Mouse (Mus musculus) ES-E14 (cell line): ENCODE data around the gene Sec14l2. TPM values are rescaled to one million over a fixed set of nuclear protein-coding genes. Genes with fewer than 3 reads are reported as not detected.
A peak's percentile ranks its signal among the peaks of the same experiment; 100 is the strongest.

Experiments used
- DNase-seq: peaks from one replicate; pipeline ENCODE4 v3.0.0-alpha.2; 2013; ENCODE audit warnings: low read depth, low spot score
- H3K27ac ChIP-seq: 2 replicates; pipeline ENCODE4 v1.5.1; 2012; ENCODE audit warnings: low read depth, mild to moderate bottlenecking, low read length, moderate library complexity, mixed read lengths; ENCODE audit not compliant: poor library complexity, insufficient read depth, severe bottlenecking
- H3K36me3 ChIP-seq: 2 replicates; pipeline ENCODE4 v1.6.1; 2012; ENCODE audit warnings: mild to moderate bottlenecking, low read length, moderate library complexity, mixed read lengths; ENCODE audit not compliant: control insufficient read depth, poor library complexity, insufficient read depth, severe bottlenecking
- H3K4me1 ChIP-seq, 2 experiments: fragments of 150-350 bp in 1 of 2; sonication (generic) in 1 of 2; 2 replicates each; pipeline ENCODE4 v1.6.1; 2012; ENCODE audit warnings: low read length in 2 of 2, mild to moderate bottlenecking in 1 of 2, mixed read lengths in 1 of 2; ENCODE audit not compliant: control insufficient read depth in 2 of 2, insufficient read depth in 2 of 2, poor library complexity in 1 of 2
- H3K4me3 ChIP-seq, 2 experiments: fragments of 150-350 bp in 1 of 2; sonication (generic) in 1 of 2; 2 replicates each; pipeline ENCODE4 v1.5.1; 2012; ENCODE audit warnings: low read length in 2 of 2, low read depth in 1 of 2, mild to moderate bottlenecking in 1 of 2, mixed read lengths in 1 of 2; ENCODE audit not compliant: insufficient read depth in 1 of 2, poor library complexity in 1 of 2, severe bottlenecking in 1 of 2
- H3K9ac ChIP-seq: 2 replicates; pipeline ENCODE4 v1.6.1; 2012; ENCODE audit warnings: low read depth, mild to moderate bottlenecking, low read length, mixed read lengths; ENCODE audit not compliant: poor library complexity, insufficient read depth, severe bottlenecking
- H3K9me3 ChIP-seq: fragments of 150-350 bp; sonication (generic); 2 replicates; pipeline ENCODE4 v1.6.1; 2012; ENCODE audit warnings: low read depth, mild to moderate bottlenecking, low read length; ENCODE audit not compliant: control insufficient read depth, insufficient read depth
- CHD2 ChIP-seq: IDR thresholded peaks from 2 replicates; pipeline ENCODE4 v1.6.1; 2014; ENCODE audit warnings: mild to moderate bottlenecking, low read depth, low read length, inconsistent platforms
- HCFC1 ChIP-seq: IDR thresholded peaks from 2 replicates; pipeline ENCODE4 v1.6.1; 2012; ENCODE audit warnings: low read length, inconsistent platforms, borderline replicate concordance; ENCODE audit not compliant: insufficient read depth
- MAFK ChIP-seq: IDR thresholded peaks from 2 replicates; pipeline ENCODE4 v1.6.1; 2014; ENCODE audit warnings: mild to moderate bottlenecking, low read depth, low read length, inconsistent platforms; ENCODE audit not compliant: insufficient read depth
- ZC3H11A ChIP-seq: IDR thresholded peaks from 2 replicates; pipeline ENCODE4 v1.6.1; 2012; ENCODE audit warnings: low read depth, mild to moderate bottlenecking, inconsistent platforms, low read length, borderline replicate concordance
- ZNF384 ChIP-seq: IDR thresholded peaks from 2 replicates; pipeline ENCODE4 v1.6.1; 2012; ENCODE audit warnings: low read depth, low read length, inconsistent platforms
- in situ Hi-C, 2 experiments: fragments of 600-800 bp; cut with MboI; formaldehyde crosslinking; loops; one replicate each; pipeline ENCODE4 v1.15.1; 2025; ENCODE audit warnings: low sequenced_read_pairs in 2 of 2, inconsistent platforms in 1 of 2; ENCODE audit not compliant: unreplicated experiment in 2 of 2
- total RNA-seq: library from RNA; depleted of rRNA; stranded (reverse); fragments of 300-350 nt; gene quantifications from 2 replicates; pipeline ENCODE4 v1.2.3, GENCODE M21; 2012

Sec14l2 gene
- total RNA-seq, 1 experiment: 7.9 TPM

GRCm38 (mm10) chr11:4086246-4086645 is 37.0 kb downstream of the Sec14l2 start:
- H3K36me3 ChIP-seq: no peaks in the 10 kb centered on the region
- no peaks in the 10 kb centered on the region for H3K9me3 ChIP-seq
- H3K9ac ChIP-seq: no peak overlapping the region
- TF ChIP-seq MAFK (no peak), HCFC1 (no peak), CHD2 (no peak), ZNF384 (no peak), ZC3H11A (no peak)
- in situ Hi-C loops: no loop called here
- no peak for DNase-seq
- no peak overlapping the region for H3K27ac ChIP-seq
- H3K4me1 ChIP-seq: no peaks in the 10 kb centered on the region
- H3K4me3 ChIP-seq: no peak overlapping the region

GRCm38 (mm10) chr11:4083316-4084078 is 39.7 kb downstream of the Sec14l2 start:
- H3K36me3 ChIP-seq: no peaks in the 10 kb centered on the region
- TF ChIP-seq ZC3H11A (peak; percentile 77; the same call in 1 of the 2 replicates), CHD2 (no peak), MAFK (no peak)
- in situ Hi-C loops: loop anchor here in 1 of 2 experiments (5.0 kb wide), 1 partner anchor 76 kb away; no protein-coding TSS in a partner anchor
- no peaks in the 10 kb centered on the region for H3K4me1 ChIP-seq
- H3K4me3 ChIP-seq: no peak overlapping the region
- no peak overlapping the region for H3K27ac ChIP-seq
- H3K9me3 ChIP-seq: no peaks in the 10 kb centered on the region
- H3K9ac ChIP-seq: no peak overlapping the region
- peak; percentile 62 for DNase-seq

- TF ChIP-seq ZC3H11A (peak; percentile 78; the same call in 1 of the 2 replicates), MAFK (no peak)
- in situ Hi-C loops: loop anchor here in 1 of 2 experiments (5.0 kb wide), 1 partner anchor 73 kb away; no protein-coding TSS in a partner anchor
- Histone ChIP-seq H3K9me3 (no peaks in the 10 kb centered on the region), H3K4me3 (no peak overlapping the region), H3K27ac (no peak overlapping the region), H3K4me1 (no peaks in the 10 kb centered on the region), H3K36me3 (no peaks in the 10 kb centered on the region), H3K9ac (no peak overlapping the region)
- peak; percentile 69 for DNase-seq
Measured at GRCm38 (mm10) chr11:4080219-4080618, 43.0 kb downstream of the Sec14l2 start.

GRCm38 (mm10) chr11:4078267-4078933 is 44.8 kb downstream of the Sec14l2 start:
- H3K9ac ChIP-seq: no peak overlapping the region
- H3K4me3 ChIP-seq: no peak overlapping the region
- no peak overlapping the region for H3K27ac ChIP-seq
- no peaks in the 10 kb centered on the region for H3K36me3 ChIP-seq
- H3K4me1 ChIP-seq: no peaks in the 10 kb centered on the region
- in situ Hi-C loops: no loop called here
- TF ChIP-seq CHD2 (no peak), ZNF384 (no peak), ZC3H11A (no peak), HCFC1 (no peak), MAFK (no peak)
- no peaks in the 10 kb centered on the region for H3K9me3 ChIP-seq
- DNase-seq: no peak
